Mouse (Mus musculus): ENCODE measurements around the gene Rhov.
A peak's percentile ranks its signal among the peaks of the same experiment; 100 is the strongest.

The Rhov gene

GRCm38 (mm10) chr2:119289014-119289416 lies 17.9 kb upstream of the Rhov start:
- DNase-seq: no peak

GRCm38 (mm10) chr2:119288270-119288882 lies 17.3 kb upstream of the Rhov start, which contains the start of gene Vps18:
TSS of gene Vps18 (plus strand) at chr2:119288740.
- DNase-seq: peak; percentile 97

DNA sequence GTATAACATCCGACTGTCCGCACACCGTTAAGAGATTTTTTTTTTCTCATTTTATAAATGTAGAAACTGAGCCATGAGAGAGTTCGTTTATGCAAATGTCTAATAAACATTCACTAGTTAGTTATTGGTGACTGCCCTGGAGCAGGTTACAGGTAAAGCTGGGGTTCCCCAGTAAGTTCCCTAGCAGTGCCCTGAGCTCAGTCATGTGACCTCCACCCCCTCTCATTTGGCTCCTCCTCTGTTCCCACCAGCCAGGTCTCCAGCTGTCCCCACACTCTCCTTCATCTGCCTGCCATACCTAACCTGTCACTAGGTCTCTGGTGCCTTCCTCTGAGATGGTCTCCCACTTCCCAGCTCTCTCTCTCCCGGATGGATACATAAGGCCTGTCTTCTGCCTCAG lies 16.3 kb upstream of the Rhov start:
- no peak for DNase-seq

DNA sequence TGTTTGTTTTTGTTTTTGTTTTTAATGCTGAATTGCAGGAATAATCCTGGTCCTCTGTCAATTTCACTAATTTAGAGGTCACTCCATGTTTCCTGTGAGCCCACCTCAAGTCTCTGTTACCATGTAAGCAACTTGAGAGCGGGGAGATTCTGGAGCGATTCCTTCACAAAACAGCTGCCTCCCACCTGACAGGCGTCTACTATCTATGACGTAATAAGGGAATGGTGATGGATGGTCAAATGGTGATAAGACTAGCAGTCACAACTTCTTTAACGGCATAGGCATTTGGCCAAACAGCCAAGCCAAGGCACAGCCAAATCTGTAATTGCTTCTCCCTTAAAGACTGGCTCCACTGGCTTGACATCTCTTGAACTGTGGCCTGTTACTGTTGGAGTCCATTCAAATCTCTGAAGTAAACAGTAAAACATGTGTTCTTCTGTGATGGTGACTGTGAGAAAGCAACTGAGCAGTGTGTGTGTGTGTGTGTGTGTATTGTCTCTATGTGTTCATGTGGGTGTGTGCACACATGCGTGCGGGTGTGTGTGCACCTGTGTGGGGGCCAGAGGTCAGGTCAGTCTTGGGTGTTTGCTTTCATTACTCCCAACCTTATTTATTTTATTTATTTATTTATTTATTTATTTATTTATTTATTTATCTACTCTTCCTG lies 11.0 kb upstream of the Rhov start:
- DNase-seq: no peak

DNA sequence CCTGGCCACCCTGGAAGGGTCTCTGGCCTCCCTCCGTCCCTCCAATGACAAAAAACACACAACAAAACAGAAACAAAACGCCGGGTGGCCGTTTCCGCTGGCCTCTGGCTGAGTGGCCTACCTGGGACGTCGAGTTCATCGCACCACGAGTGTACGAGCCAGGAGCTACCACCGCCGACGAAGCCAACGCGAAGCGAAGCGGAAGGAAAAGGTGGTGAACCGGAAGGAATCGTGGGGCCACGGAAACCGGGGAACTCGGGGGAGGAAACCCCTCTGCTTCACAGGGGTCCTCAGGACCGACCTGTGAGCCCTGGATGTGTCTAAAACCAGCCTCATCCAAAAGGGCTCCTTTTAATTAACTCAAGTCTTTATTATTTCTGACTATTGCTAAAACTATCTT lies 6.7 kb upstream of the Rhov start:
- no peak for DNase-seq

DNA sequence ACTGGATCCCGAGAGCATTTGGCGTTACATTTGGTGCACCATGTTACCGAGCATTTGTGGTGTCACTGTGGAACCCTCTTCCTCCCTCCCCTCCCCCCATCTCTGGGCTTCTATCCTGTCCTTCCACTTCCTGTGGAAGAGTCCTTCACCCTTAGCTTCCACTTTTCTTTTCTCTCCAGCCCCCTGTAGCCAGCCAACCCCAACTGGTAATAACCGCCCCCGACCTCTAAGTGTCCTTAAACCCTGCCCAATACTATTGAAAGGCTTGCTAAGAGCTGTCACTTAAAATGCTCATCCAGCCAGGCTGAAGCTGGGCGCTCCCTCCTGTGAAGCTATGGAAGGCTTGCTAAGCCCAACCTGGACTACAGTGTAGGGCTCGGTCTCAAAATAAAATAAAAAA lies 5.9 kb upstream of the Rhov start:
- DNase-seq: no peak

DNA sequence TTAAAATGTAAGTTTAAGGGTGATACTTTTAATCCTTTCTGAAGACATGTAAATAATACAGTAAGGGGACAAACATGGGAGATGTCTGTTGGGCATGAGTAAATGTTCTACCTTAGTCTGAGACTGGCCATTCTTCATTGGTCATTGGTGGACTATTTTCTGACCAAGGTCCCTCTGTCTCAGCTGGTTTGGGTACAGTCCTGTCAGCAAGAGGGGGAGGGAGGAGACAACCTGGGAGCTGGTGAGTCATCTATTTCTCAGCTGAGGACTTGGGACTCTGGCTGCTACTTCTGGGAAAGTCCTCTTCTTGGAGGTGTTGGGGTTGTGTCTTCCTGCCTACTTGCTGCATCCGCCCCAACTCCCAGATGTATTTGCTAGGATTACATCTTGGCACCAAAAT lies 3.1 kb upstream of the Rhov start:
- no peak for DNase-seq

- no peak for DNase-seq
Measured at GRCm38 (mm10) chr2:119270286-119270642, 808 bp downstream of the Rhov start.

GRCm38 (mm10) chr2:119263813-119264212 lies 7.3 kb downstream of the Rhov start:
- no peak for DNase-seq

DNA sequence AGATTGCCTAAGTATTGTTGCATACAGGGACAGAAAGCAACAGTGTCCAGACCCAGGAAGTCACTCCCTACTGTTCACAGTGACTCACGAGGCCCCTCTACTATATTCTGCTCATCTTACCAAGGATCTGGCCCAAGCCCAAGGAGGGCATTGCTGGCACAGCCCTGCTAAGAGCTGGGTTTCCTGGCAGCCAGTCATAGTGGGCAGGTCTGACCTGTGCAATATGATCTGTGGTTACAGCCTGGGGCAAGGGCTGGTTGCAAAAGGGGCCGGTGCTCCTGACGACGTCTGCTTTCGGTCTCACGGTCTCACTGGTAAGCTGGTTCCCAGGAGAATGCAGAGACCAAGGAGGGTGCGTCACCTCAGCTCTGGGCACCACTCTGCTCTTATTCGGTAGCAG lies 8.1 kb downstream of the Rhov start:
- peak; percentile 22 for DNase-seq

- no peak for DNase-seq
Measured at GRCm38 (mm10) chr2:119261326-119261725, 9.7 kb downstream of the Rhov start.

DNA sequence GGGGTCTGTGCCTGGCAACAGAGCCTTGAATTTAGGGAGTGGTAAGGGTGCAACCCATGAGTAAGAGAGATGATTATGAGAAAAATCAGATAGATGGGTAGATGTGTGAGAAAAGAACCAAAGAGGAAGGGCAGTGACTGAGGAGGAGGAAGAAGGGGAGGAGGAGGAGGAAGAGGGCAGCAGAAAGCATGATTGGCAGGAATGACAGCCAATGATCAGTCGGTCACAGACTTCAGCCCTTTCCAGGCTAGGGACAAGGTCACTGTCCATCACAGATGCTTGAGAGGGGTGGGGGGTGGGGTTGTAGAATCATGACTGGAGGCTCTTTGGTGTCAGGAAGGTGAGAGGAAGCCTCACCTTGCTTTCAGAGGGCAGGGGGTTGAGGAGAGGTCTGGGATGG lies 10.6 kb downstream of the Rhov start:
- no peak for DNase-seq

- DNase-seq: no peak
Measured at GRCm38 (mm10) chr2:119254976-119255375, 16.1 kb downstream of the Rhov start.

GRCm38 (mm10) chr2:119250826-119251478 lies 20.1 kb downstream of the Rhov start:
- peak; percentile 85 for DNase-seq

DNA sequence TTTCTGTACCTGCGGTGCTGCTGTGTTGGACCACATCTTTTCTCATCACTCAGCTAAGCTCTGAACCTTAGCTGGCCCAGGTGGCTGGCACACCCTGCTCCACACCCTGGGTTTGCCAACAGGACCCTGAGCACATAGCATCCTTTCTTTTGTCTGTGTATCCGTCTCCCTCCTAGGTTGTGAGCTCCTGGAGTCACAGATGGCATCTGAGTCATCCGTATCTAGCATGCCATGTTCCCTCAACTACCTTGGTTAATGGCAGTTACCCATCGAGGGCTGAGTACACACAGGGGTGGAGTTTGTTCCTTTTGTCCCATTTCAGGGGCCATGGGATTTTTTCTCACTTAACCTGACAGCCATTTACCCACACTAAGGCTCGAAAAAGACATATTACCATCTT lies 20.7 kb downstream of the Rhov start:
- DNase-seq: no peak

GRCm38 (mm10) chr2:119249592-119250061 lies 21.4 kb downstream of the Rhov start:
- DNase-seq: no peak

GRCm38 (mm10) chr2:119247904-119248303 lies 23.2 kb downstream of the Rhov start:
- no peak for DNase-seq

DNA sequence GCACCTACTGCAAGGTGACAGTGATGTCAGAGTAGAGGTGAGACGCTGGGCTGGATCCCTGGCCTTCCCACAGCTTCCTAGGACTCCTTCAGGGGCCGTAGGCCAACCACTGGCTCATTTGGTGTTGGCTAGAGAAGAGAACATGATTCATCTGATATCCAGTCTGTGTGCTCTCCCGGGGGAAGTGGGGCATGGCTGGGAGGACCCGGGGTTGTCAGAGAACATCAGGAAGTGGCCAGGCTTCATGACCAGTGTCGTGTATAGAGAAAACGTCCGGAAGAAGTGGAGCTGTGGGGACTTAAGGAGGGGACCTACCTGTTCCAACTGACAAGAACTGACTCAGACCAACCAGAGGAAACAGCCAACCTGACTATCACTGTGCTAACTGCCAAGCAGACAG lies 25.8 kb downstream of the Rhov start:
- DNase-seq: no peak

GRCm38 (mm10) chr2:119242548-119242947 lies 28.5 kb downstream of the Rhov start:
- DNase-seq: no peak

GRCm38 (mm10) chr2:119240819-119241186 lies 30.3 kb downstream of the Rhov start:
- no peak for DNase-seq

GRCm38 (mm10) chr2:119240075-119240818 lies 30.8 kb downstream of the Rhov start:
- DNase-seq: no peak

DNA sequence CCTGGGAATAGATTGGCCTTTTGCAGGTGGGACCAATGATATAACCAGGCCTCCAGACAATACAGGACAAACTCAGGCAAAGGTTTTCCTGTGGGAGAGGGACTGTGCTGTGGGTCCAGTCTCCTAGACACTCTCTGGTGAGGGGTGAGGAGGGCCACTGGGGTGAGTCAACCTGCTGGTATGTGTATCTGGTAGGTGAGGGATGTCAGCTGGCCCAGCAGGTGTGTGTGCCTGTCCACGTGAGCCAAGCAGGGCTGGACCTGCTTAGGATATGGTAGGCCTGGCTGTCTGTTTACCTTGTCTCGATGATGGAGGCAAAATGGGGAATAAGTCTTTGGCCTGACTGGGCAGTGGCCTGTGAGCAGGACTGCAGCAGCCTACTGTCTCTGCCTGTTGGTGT lies 32.4 kb downstream of the Rhov start:
- no peak for DNase-seq

DNA sequence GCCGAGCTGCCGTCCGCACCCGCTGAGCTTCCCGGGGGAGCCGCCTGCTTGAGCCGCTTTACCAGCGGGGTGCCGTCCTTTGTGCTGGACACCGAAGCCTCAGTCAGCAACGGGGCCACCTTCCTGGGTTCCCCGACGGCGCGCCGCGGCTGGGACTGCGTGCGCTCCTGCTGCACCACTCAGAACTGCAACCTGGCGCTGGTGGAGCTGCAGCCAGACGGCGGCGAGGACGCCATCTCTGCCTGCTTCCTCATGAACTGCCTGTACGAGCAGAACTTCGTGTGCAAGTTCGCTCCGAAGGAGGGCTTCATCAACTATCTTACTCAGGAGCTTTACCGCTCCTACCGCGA lies 33.2 kb downstream of the Rhov start:
- DNase-seq: no peak

All from right cerebral cortex, postnatal 4 days (tissue).